In genomic region chr12:89049279-89049678, GRCm38 (mm10) we compare ENCODE assay signal across 8 mouse cellular contexts.
DNase-seq lines count a peak whose midpoint lies in the region; ATAC-seq and TF ChIP-seq lines count a peak whose summit lies in the region.

No protein-coding gene starts in this region.

- 37% methylated on average over 3 of the region's 3 CpGs for WGBS in intestine, embryonic 16.5 days

- no peak for TF ChIP-seq CTCF in gastrocnemius, adult 2 months (IDR thresholded peaks at IDR 0.05)

- no peak overlapping the region for H3K4me3 ChIP-seq in intestine, embryonic 16.5 days (ENCODE audit: low read length)
- H3K4me3 ChIP-seq in gastrocnemius, adult 2 months = no peak overlapping the region

- H3K9ac ChIP-seq in intestine, embryonic 16.5 days (ENCODE audit: low read depth, low read length) = no peak overlapping the region

- ATAC-seq in intestine, embryonic 16.5 days = peak; percentile 55
- ATAC-seq in megakaryocyte-erythroid progenitor cell, adult 5-6 weeks (replicated peaks; ENCODE audit: low FRiP score, low TSS enrichment, poor library complexity, severe bottlenecking) = no peak

- H3K36me3 ChIP-seq in intestine, embryonic 16.5 days (ENCODE audit: control insufficient read depth, insufficient read depth, low read length) = no peaks in the 10 kb centered on the region

- DNase-seq in layer of hippocampus, postnatal 36 days = peak; percentile 4 to 9
- DNase-seq in layer of hippocampus, adult 9-10 months (ENCODE audit: low spot score) = no peak
- peak; percentile 61 for DNase-seq in adrenal gland, postnatal 10 days
- peak; percentile 22 to 78 for DNase-seq in cerebellum, postnatal 4 days (ENCODE audit: low spot score in 2 of 2)
- no peak for DNase-seq in T-cell, adult 2 months (ENCODE audit: low spot score)
- DNase-seq in gastrocnemius, adult 2 months = no peak

- no peak overlapping the region for H3K27ac ChIP-seq in intestine, embryonic 16.5 days (ENCODE audit: low read length)
- H3K27ac ChIP-seq in gastrocnemius, adult 2 months = no peak overlapping the region

- no peaks in the 10 kb centered on the region for H3K27me3 ChIP-seq in intestine, embryonic 16.5 days (replicated peaks; ENCODE audit: control insufficient read depth, insufficient read depth, low read length)

- intact Hi-C loops in gastrocnemius, adult 2 months (cut with DNase I) = no loop called here

- H3K9me3 ChIP-seq in intestine, embryonic 16.5 days (ENCODE audit: control insufficient read depth, low read length) = no peaks in the 10 kb centered on the region

- no peaks in the 10 kb centered on the region for H3K4me1 ChIP-seq in intestine, embryonic 16.5 days (ENCODE audit: control insufficient read depth, insufficient read depth, low read length)

- no peak overlapping the region for H3K4me2 ChIP-seq in intestine, embryonic 16.5 days (ENCODE audit: low read depth, low read length)

Comparison
In these comparisons a context has a peak if more than half of its experiments do, and no peak if none do; other contexts are left out.
1. DNase-seq: peak in layer of hippocampus, postnatal 36 days (2 of 2), adrenal gland, postnatal 10 days (single experiment) and cerebellum, postnatal 4 days (2 of 2); none in layer of hippocampus, adult 9-10 months (single experiment), T-cell, adult 2 months (single experiment) and gastrocnemius, adult 2 months (single experiment).